Mouse (Mus musculus): ENCODE measurements around the gene Fgd3.

GRCm38 (mm10) chr13:49245251-49245650 is 74.9 kb downstream of the Fgd3 start:
- no peak for TF ChIP-seq POLR2A (IDR thresholded peaks at IDR 0.05; ENCODE audit: low read depth, low read length)
- no peak for TF ChIP-seq ELF1 (IDR thresholded peaks at IDR 0.05; ENCODE audit: low read depth, low read length)
- TF ChIP-seq SIN3A (IDR thresholded peaks at IDR 0.05; ENCODE audit: low read length) = no peak
- no peak for TF ChIP-seq JUN (IDR thresholded peaks at IDR 0.05; ENCODE audit: insufficient read depth, low read depth, low read length)
- TF ChIP-seq NRF1 (IDR thresholded peaks at IDR 0.05; ENCODE audit: low read depth, low read length) = no peak
- no peak for TF ChIP-seq USF1 (IDR thresholded peaks at IDR 0.05; ENCODE audit: low read depth, low read length)
- no peak for TF ChIP-seq E2F4 (IDR thresholded peaks at IDR 0.05; ENCODE audit: insufficient replicate concordance, low read depth, low read length)
- TF ChIP-seq RAD21 (IDR thresholded peaks at IDR 0.05; ENCODE audit: low read depth, low read length) = no peak
- TF ChIP-seq CTCF (conservative IDR thresholded peaks at IDR 0.05 in 1 of 2, IDR thresholded peaks at IDR 0.05 in 1 of 2; ENCODE audit: low read depth in 2 of 2, low read length in 2 of 2) = no peak
